Mouse (Mus musculus) testis, adult 2 months (tissue): ENCODE data around the gene Specc1.

Source experiments
- CTCF ChIP-seq: fragments of 200-500 bp; IDR thresholded peaks from 2 replicates; pipeline ENCODE4 v1.5.1; 2012; ENCODE audit warnings: low read depth, mild to moderate bottlenecking, inconsistent platforms, low read length, moderate library complexity; ENCODE audit not compliant: control insufficient read depth, insufficient read depth, insufficient replicate concordance
- POLR2A ChIP-seq: fragments of 200-500 bp; IDR thresholded peaks from 2 replicates; pipeline ENCODE4 v1.6.1; 2012; ENCODE audit warnings: low read depth, mild to moderate bottlenecking, inconsistent platforms, low read length, moderate library complexity; ENCODE audit not compliant: control insufficient read depth

DNA sequence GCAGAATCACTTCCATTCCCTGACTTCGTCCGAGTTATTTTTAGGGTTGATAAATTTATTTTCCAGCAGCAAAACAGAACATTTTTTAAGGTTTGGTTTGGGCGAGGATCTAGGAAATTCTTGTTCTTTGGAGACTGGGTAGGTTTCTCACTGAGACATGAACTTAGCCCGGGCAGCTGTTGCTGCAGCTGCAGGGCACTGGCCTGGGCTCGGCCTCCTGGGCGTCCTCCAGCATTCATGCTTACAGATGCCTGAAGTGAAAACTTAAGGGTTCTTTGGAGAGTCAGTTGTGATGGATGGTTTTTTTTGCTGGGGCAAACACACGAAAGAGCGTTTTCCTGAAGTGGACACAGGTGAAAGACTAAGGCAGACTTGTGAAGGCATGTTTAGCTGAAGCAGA lies 42.9 kb downstream of the Specc1 start:
- no peak for TF ChIP-seq POLR2A
- no peak for TF ChIP-seq CTCF
